Mouse (Mus musculus): ENCODE measurements around the gene Ptpn4. TPM values are rescaled to one million over a fixed set of nuclear protein-coding genes. Genes with fewer than 3 reads are reported as not detected.

The Ptpn4 gene
- 28.8 TPM for total RNA-seq (2023)

DNA sequence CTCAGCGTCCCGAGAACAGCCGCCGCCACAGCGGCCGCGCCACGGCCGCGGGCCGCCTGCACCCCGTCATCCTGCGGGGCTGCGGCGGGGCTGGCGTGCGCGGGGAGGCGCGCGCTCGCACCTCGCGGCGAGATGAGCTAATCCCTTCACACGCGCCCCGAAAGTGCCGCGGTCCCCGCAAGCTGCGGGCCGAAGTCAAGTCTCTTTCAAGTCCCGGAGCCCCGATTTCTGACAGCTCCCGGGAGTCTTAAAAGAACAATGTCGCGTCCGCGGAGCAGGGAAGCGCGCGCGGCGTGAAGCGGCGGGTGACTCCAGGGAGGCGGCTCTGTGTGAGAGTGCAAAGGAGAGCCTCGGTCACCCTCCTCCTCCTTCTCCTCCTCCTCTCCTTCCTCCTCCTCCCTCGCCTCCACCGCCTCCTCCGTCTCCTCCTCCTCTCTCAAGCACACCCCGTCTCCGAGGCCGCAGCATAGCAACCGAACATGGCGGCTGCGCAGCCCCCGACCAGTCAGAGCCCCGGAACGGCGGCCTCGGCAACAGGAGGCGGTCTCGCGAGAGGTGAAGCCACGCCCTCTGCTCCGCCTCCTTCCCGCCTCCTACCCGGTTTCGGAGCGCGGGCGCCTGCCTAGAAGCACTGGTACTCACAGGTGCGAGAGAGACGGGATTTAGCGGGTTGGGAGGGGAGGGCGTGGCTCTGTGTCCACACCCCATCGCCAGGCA, at the start of gene Ptpn4:
Ptpn4 (minus strand) TSS at position 579 of the 717 bp plus-strand sequence.

DNA sequence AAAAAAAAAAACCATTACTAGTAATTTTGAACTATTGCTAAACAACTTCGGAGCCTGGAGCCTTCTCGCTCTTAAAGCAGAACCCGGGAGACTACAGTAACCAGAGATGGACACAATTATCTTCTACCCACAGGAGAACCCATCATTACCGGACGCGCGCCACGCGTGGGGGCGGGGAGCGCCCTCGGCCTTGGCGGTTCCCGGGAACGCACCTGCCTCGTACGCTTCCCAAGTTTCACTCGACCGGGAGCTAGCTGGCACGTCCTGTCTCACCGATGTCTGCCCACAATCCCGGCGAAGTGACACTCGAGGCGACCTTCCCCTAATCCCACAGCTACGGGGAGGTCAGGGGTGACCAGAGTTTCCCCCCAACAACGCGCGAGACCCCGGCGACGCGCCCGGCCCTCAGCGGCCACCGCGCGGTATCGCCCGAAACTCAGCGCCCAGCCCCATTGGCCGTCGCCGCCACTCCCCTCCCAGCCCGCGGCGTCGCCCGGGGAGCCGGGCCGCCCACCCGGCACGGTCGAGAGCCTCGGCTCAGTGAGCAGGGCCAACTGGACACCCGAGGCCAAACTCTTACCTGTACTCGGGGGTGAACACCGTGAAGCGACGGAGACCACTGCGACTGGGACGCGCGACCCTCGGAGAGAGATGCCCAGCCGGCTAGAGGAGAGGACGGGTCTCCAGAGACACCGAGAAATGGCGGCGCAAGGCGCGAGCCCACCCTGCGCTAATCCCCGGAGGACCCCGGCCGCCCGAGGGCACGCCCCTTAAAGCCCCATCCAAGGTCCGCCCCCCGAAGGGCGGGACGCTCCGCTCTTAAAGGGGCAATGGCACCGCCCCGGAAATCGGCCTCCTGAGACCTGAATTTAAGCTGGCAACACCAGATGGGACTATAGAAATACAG, 189.0 kb downstream of the Ptpn4 start, which contains the start of gene Epb41l5:
Epb41l5 (minus strand) TSS at position 796 of the 907 bp plus-strand sequence.

Other genes with a start within 250 kb of the Ptpn4 start
- 6.1 TPM for gene Epb41l5, start 188.6 kb downstream of the Ptpn4 start, total RNA-seq (2023)
- gene Tmem177, start 75.6 kb upstream of the Ptpn4 start, total RNA-seq (2023), result 2.5 TPM
- gene Cfap221, start 159.6 kb upstream of the Ptpn4 start, total RNA-seq (2023), result not detected
- gene Sctr, start 169.3 kb upstream of the Ptpn4 start, total RNA-seq (2023), result not detected
- not detected for gene Tmem37, start 236.5 kb upstream of the Ptpn4 start, total RNA-seq (2023)

Data from CD4-positive naive resting alpha-beta T cell, adult 76 days (primary cell).